In genomic region chr7:46377008-46377346, GRCm38 (mm10) we compare ENCODE assay signal across 9 mouse cellular contexts. TPM values are rescaled to one million over a fixed set of nuclear protein-coding genes. Genes with fewer than 3 reads are reported as not detected.
A peak's percentile ranks its signal among the peaks of the same experiment; 100 is the strongest.
DNase-seq lines count a peak whose midpoint lies in the region; ATAC-seq and TF ChIP-seq lines count a peak whose summit lies in the region.
"Had no signal": no experiment of that assay in that cellular context is flagged by ENCODE, and none has a peak within 500 bp of the region (broad histone marks: within the 10 kb centered on the region; RNA-seq: fewer than 3 reads in every experiment).

No protein-coding gene starts in this region.

- peaks cover 27% of the 10 kb centered on the region for H3K4me1 ChIP-seq in forebrain, embryonic 10.5 days
- H3K4me1 ChIP-seq in hindbrain, embryonic 14.5 days (replicated peaks; ENCODE audit: control insufficient read depth, insufficient read depth, low read length), result peaks cover 4% of the 10 kb centered on the region; the same call in 1 of the 2 replicates
- 0 out of 2 replicates have a peak, but pooled peaks cover 7% of the 10 kb centered on the region for H3K4me1 ChIP-seq in neural tube, embryonic 14.5 days (ENCODE audit: control insufficient read depth, insufficient read depth, low read length)

- peaks cover 87% of the 10 kb centered on the region for H3K27me3 ChIP-seq in forebrain, embryonic 10.5 days (ENCODE audit: poor library complexity, severe bottlenecking)
- peaks cover 65% of the 10 kb centered on the region for H3K27me3 ChIP-seq in hindbrain, embryonic 14.5 days (ENCODE audit: control insufficient read depth, insufficient read depth, low read length)
- peaks cover 44% of the 10 kb centered on the region for H3K27me3 ChIP-seq in neural tube, embryonic 14.5 days (ENCODE audit: control insufficient read depth, insufficient read depth, low read length)

- under 1% methylated on average over 33 of the region's 33 CpGs for WGBS in forebrain, embryonic 10.5 days
- 2% methylated on average over 33 of the region's 33 CpGs for WGBS in hindbrain, embryonic 14.5 days
- WGBS in neural tube, embryonic 14.5 days, result under 1% methylated on average over 31 of the region's 33 CpGs

- TF ChIP-seq CTCF in left cerebral cortex, adult 2 months (IDR thresholded peaks at IDR 0.05), result peak; percentile 28

- no peak for DNase-seq in left cerebral cortex, adult 2 months (ENCODE audit: extremely low spot score in 1 of 2, low spot score in 2 of 2)
- no peak for DNase-seq in left cerebral cortex, adult 8-10 months (ENCODE audit: low spot score in 2 of 2)
- peak; percentile 46 for DNase-seq in forebrain, embryonic 10.5 days (ENCODE audit: extremely low spot score, low spot score)
- DNase-seq in hindbrain, embryonic 14.5 days (ENCODE audit: low spot score), result peak; percentile 63
- DNase-seq in layer of hippocampus, postnatal 25 days (ENCODE audit: extremely low spot score in 1 of 2, low spot score in 1 of 2), result no peak
- no peak for DNase-seq in cerebellum, adult 8-10 months

- no peak overlapping the region for H3K4me3 ChIP-seq in left cerebral cortex, adult 2 months
- peak overlapping the region; percentile 41 for H3K4me3 ChIP-seq in forebrain, embryonic 10.5 days
- peak overlapping the region; percentile 28 for H3K4me3 ChIP-seq in hindbrain, embryonic 14.5 days (replicated peaks; ENCODE audit: low read length)
- peak overlapping the region; percentile 23 for H3K4me3 ChIP-seq in neural tube, embryonic 14.5 days (ENCODE audit: low read depth, low read length)

- H3K36me3 ChIP-seq in forebrain, embryonic 10.5 days (replicated peaks), result no peaks in the 10 kb centered on the region
- H3K36me3 ChIP-seq in hindbrain, embryonic 14.5 days (replicated peaks; ENCODE audit: control insufficient read depth, insufficient read depth), result no peaks in the 10 kb centered on the region
- H3K36me3 ChIP-seq in neural tube, embryonic 14.5 days (ENCODE audit: control insufficient read depth, insufficient read depth, low read length), result no peaks in the 10 kb centered on the region

- 0 out of 2 replicates have a peak overlapping the region, but pooled peaks have one; percentile 34 for H3K9ac ChIP-seq in hindbrain, embryonic 14.5 days
- H3K9ac ChIP-seq in neural tube, embryonic 14.5 days (replicated peaks; ENCODE audit: low read depth, low read length), result 0 out of 2 replicates have a peak overlapping the region, but pooled peaks have one; percentile 21

- H3K9me3 ChIP-seq in forebrain, embryonic 10.5 days, result no peaks in the 10 kb centered on the region
- H3K9me3 ChIP-seq in hindbrain, embryonic 14.5 days (ENCODE audit: control insufficient read depth, low read length), result no peaks in the 10 kb centered on the region
- H3K9me3 ChIP-seq in neural tube, embryonic 14.5 days (ENCODE audit: control insufficient read depth, low read length), result no peaks in the 10 kb centered on the region

- no peak for ATAC-seq in hindbrain, embryonic 14.5 days (ENCODE audit: low FRiP score)
- peak; percentile 79 for ATAC-seq in neural tube, embryonic 14.5 days (ENCODE audit: low read depth)
- ATAC-seq in erythroblast, adult 5-6 weeks (replicated peaks; ENCODE audit: low FRiP score, poor library complexity, severe bottlenecking), result no peak

- intact Hi-C loops in left cerebral cortex, adult 2 months (cut with DNase I), result loop anchor here (5.0 kb wide), 1 partner anchor 280 kb away; no protein-coding TSS in a partner anchor

- H3K27ac ChIP-seq in left cerebral cortex, adult 2 months, result no peak overlapping the region
- no peak overlapping the region for H3K27ac ChIP-seq in forebrain, embryonic 10.5 days
- H3K27ac ChIP-seq in hindbrain, embryonic 14.5 days, result no peak overlapping the region
- no peak overlapping the region for H3K27ac ChIP-seq in neural tube, embryonic 14.5 days (ENCODE audit: low read depth, low read length)

- H3K4me2 ChIP-seq in hindbrain, embryonic 14.5 days (replicated peaks), result peak overlapping the region; percentile 47
- H3K4me2 ChIP-seq in neural tube, embryonic 14.5 days (ENCODE audit: low read depth, low read length), result peak overlapping the region; percentile 37; the same call in 1 of the 2 replicates

RNA-seq across cellular contexts. Expression of gene Myod1, which starts 0.7 kb away (rescaled TPM):
- total RNA-seq in left cerebral cortex, adult 2 months (2021), result under 1 TPM in 1 of 2 experiments, not detected in 1; 0.30 TPM
- under 1 TPM in 2 of 4 experiments, not detected in 2; 0.19 to 0.23 TPM for total RNA-seq in left cerebral cortex, adult 8-10 months (2022)
- not detected in 2 replicates for polyA plus RNA-seq in forebrain, embryonic 10.5 days (2016; fragmentation: Nextera tagmentation; extraction: Ambion mirVana)
- 0.10 and 0.11 TPM in 2 replicates for polyA plus RNA-seq in hindbrain, embryonic 14.5 days (2014; fragmentation: Nextera tagmentation; extraction: Ambion mirVana)
- polyA plus RNA-seq in neural tube, embryonic 14.5 days (2014; fragmentation: Nextera tagmentation; extraction: Ambion mirVana), result 0.24 TPM in 1 of 2 replicates, not detected in the other
- total RNA-seq in layer of hippocampus, postnatal 25 days (2021), result not detected
- not detected in 2 replicates for total RNA-seq in erythroblast, adult 5-6 weeks (2015; ENCODE audit: low replicate concordance)
- not detected in 2 replicates for total RNA-seq in erythroblast, adult 5-6 weeks (2017; ENCODE audit: low replicate concordance)
- total RNA-seq: adrenal gland, postnatal 36 days had no signal

RNA-seq across cellular contexts. Expression of gene Kcnc1, which starts 19.3 kb away (rescaled TPM):
- 100 to 1,000 TPM; 140 to 149 TPM for total RNA-seq in left cerebral cortex, adult 2 months (2021)
- 100 to 1,000 TPM; 134 to 153 (median 136) TPM for total RNA-seq in left cerebral cortex, adult 8-10 months (2022)
- polyA plus RNA-seq in forebrain, embryonic 10.5 days (2016; fragmentation: Nextera tagmentation; extraction: Ambion mirVana), result 0.20 and 0.24 TPM in 2 replicates
- polyA plus RNA-seq in hindbrain, embryonic 14.5 days (2014; fragmentation: Nextera tagmentation; extraction: Ambion mirVana), result 16.6 and 20.8 TPM in 2 replicates
- polyA plus RNA-seq in neural tube, embryonic 14.5 days (2014; fragmentation: Nextera tagmentation; extraction: Ambion mirVana), result 16.1 and 20.5 TPM in 2 replicates
- total RNA-seq in layer of hippocampus, postnatal 25 days (2021), result 100 to 1,000 TPM; 105 to 112 TPM
- total RNA-seq in erythroblast, adult 5-6 weeks (2015; ENCODE audit: low replicate concordance), result not detected in 2 replicates
- total RNA-seq in erythroblast, adult 5-6 weeks (2017; ENCODE audit: low replicate concordance), result not detected in 2 replicates

Comparison
In these comparisons a context has a peak if more than half of its experiments do, and no peak if none do; other contexts are left out.
1. DNase-seq: peak in forebrain, embryonic 10.5 days (single experiment) and hindbrain, embryonic 14.5 days (single experiment); none in left cerebral cortex, adult 2 months (0 of 2), left cerebral cortex, adult 8-10 months (0 of 2), layer of hippocampus, postnatal 25 days (0 of 2) and cerebellum, adult 8-10 months (single experiment).
2. RNA of gene Kcnc1, which starts 19.3 kb away (total RNA-seq): 140 to 149 TPM in left cerebral cortex, adult 2 months, 134 to 153 TPM in left cerebral cortex, adult 8-10 months and 105 to 112 TPM in layer of hippocampus, postnatal 25 days; not detected in erythroblast, adult 5-6 weeks; every median in the first group is over 100 times any median in the second.